Mouse (Mus musculus): ENCODE results near the gene Zfp330. TPM values are rescaled to one million over a fixed set of nuclear protein-coding genes. Genes with fewer than 3 reads are reported as not detected.

Gene Zfp330
- polyA plus RNA-seq (2014; fragmentation: Illumina TruSeq; extraction: RNeasy Lipid Tissue Mini Kit (QIAGEN cat#74804)) = 53.0 TPM

GRCm38 (mm10) chr8:82774093-82774422 is at the start of gene Zfp330:
Gene Zfp330, minus strand, starts transcription at chr8:82774160.

Other genes starting within 250 kb of the Zfp330 start
- 7.9 TPM for gene Rnf150, start 89.2 kb upstream of the Zfp330 start, polyA plus RNA-seq (2014; fragmentation: Illumina TruSeq; extraction: RNeasy Lipid Tissue Mini Kit (QIAGEN cat#74804))